Mouse (Mus musculus): ENCODE measurements around the gene Olfr1392.
"Not testable (repeated sequence)": the region's sequence is repeated elsewhere in the genome, so short reads cannot be mapped to it uniquely, and the experiment has no call there.

Olfr1392 gene

DNA sequence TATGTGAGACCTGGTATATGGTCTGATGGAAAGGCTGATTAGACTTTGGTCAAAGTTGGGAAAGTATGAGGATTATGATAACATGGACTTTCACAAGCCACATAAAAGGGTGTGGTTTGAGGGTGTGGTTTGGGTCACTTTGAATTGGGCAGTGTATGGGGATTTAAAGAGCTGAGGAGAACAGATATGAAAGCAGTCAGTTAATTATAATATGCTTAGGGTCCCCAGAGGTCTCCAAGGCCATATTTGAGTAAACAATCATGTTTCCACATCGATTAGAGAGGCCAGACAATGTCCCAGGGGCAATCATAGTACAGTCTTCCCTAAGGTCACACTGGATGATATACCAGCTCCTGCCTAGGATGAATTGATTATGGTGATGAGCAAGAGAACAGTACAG is at the start of gene Olfr1392:
Olfr1392 (plus strand) TSS at position 301 of the 400 bp plus-strand sequence.
- not testable (repeated sequence) for DNase-seq

DNA sequence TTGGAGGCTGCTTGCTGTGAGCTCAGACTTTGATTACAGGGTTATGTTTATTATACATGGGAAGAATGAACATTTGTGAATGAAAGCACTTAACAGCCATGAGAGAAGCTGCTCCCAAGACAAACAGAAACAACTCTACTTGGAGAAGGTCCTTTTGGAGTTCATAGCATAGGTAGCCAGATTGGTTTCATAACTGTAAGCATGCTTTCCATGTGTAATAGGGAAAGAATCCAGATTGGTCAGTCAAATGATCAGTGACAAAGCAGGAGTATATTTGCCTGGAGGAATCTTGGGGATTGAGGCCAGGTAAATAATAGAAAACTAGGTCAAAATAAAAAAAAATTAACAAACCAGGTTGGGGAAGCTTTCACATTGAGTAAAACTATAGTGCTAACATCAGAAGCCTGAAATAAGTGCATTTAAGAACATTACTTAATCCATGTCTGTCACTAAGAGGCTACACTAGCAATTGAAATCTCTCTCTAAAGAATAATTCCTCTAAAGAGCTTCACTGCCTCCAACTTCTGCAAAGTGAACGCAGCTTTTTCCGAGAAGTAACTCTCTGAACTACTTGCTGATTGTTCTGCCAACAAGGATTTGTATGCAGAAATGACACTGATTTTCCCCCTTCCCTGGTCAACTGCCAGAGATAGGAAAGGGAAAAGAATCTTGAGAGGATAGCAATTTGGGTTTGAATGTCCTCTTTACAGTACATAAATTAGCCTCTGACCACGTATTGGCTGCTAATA is 49.4 kb upstream of the Olfr1392 start:
- DNase-seq: no peak

DNA sequence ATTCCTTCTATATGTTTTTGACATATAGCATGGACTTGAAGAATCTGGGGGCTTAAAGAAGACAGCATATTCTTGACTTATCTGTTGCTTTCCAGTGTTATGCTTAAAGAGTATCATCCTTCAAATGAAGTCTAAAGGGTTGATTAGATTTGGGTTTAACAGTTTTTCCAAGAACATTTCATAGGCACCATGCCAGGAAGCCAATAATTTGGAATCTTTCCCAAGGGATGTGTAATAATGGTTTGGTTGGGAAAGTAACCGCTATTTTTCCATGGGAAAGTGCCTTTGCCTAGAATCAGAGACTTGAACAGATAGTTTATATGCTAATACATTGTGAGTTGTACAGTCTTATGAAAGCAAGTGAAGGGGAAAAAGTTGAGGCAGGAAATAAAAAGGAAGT is 48.2 kb upstream of the Olfr1392 start:
- no peak for DNase-seq

DNA sequence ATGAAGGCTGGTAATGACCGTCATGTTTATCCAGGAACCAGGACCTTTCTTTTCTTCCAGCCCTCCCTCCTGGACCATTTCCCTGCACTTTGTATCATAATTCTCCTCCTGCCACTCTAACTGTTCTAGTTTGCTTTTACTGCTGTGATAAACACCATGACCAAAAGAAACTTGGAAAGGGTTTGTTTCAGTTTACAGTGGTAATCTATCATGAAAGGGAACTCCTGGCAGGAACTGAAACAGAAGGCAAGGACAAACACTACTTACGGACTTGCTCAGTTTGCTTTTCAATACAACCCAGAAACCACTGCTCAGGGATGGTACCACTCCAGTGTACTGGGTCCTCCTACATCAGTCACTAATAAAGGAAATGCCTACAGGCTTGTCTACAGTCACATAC is 47.5 kb upstream of the Olfr1392 start:
- no peak for DNase-seq

DNA sequence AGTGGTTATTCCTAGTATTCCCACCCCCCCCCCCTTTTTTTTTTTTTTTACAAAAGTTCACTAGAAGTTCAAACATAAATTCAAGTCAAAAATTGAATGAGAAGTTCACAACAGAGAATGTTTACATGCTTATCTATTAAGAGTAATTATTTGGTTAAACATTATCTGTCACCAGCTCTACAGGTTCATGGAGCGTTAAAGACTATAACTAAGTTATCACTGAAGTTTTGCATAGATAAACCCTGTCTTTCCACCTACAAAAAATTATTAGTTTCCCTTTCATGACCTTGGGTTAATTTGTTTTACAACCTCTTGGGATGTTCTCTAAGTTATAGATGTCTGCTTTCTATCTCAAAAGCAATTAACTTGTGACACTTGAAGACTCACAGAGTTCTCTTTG is 44.8 kb upstream of the Olfr1392 start:
- no peak for DNase-seq

DNA sequence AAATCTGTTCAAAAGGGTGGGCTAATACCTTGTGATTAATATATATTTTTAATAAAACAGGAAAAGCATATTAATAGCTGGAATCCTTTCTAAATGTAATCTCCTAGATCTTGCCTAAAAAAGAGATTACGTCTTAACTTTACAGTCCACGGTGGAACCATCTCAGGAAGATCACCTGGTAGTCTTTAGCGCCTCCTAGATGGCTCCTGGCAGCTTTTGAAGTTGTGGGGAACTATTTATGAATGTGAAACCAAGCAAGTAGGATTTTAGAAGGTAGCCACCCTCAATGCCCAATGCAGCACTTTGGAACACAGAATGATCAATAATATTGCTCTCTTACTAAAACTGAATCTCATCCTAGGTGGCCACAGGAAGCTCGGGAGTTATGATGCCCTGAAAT is 44.2 kb upstream of the Olfr1392 start:
- DNase-seq: no peak

DNA sequence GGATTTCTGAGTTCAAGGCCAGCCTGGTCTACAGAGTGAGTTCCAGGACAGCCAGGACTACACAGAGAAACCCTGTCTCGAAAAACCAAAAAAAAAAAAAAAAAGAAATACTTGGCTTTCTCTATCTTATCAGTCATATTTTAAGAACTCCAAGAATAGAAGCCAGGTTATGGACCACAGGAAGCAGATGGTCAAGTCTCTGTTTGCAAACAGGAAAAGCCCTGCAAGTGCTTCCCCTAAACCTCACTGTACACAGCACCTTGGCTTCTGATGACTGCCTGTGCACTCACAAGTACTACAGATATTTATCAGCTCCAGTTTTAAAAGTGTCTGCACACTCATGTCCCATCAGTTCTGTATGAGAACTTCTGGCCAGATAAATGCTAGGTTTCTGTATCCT is 43.6 kb upstream of the Olfr1392 start:
- no peak for DNase-seq

DNA sequence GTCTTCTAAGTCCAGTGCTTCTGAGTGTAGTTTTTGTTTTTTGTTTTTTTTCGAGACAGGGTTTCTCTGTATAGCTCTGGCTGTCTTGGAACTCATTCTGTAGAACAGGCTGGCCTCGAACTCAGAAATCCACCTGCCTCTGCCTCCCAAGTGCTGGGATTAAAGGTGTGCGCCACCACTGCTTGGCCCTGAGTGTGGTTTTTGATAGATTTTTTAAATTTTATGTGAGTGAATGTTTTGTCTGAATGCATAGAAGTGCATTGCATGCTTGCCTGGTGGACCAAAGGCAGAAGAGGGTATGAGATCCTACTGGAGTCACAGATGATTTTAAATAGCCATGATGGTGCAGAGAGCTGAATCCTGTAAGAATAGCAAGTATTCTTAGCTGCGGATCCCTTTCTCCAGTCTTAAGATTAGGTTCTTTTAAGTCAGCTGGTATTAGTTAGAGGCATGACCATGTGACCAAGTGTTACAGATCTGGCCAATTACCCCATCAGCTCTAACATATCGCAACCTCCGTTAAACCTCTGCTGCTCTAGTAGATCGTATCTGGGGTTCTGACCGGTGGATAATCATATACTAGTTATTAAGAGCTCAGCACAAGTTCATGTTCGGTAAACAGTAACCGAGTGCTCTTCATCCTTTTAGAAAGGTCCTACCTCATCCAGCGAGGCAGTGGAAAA is 42.0 kb upstream of the Olfr1392 start:
- DNase-seq: no peak

DNA sequence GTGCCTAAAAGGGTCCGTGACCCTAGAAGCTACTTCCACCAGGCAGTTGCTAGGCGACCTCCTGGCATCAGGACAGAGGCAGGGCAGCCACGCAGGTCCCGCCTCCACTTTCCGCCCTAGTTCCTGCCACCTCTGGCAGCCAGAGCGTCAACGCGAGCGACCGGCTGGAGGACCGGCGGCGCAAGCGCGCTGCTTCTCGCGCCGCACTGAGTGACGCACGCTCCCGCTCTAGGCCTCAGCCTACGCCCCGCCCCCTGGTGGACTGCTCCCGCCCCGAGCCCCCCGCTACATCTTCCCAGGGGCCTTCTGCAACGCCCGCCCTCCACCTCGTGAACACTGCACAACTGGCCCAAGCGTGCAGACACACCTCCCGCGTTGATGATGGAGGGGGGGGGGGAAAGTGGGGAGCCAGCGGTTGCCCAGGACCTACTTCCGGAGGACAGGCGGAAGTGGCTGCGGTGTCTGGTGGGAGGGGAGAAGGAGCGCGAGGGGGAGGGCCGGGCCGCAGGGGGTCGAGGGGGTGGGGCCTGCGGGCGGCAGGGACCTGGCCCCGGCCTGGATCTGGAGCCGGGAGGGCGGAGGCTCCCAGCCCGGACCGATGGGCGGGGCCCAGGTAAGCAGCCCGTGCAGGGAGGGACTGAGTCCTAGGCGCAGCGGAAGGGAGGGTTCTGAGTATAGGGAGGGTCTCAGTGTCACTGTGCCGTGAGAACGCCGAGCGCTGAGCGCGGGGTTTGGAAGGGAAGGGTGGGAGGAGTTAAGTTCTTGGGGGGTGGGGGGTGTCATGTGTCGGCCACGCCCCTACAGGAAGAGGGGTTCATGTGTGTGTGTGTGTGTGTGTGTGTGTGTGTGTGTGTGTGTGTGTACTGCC is 41.1 kb upstream of the Olfr1392 start, which contains the start of gene Mgat1:
Mgat1 (plus strand) TSS at position 465 of the 868 bp plus-strand sequence.
- peak; percentile 94 to 95 for DNase-seq

DNA sequence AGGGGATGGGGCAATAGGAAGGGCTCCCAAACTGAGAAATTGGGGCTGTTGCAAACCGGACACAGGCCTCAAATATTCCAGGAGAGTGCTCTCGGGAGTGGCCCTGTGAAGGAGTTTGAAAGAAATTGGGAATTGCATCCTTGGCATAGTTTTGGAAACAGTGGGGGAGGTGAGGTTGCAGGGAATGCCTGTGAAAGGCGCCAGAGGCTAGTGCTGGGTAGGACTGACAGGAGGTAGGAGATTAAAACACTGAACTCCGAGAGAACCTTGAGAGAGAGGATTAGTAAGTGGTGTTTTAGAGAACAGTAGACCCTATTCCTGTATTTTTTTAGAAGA is 40.5 kb upstream of the Olfr1392 start:
- no peak for DNase-seq

DNA sequence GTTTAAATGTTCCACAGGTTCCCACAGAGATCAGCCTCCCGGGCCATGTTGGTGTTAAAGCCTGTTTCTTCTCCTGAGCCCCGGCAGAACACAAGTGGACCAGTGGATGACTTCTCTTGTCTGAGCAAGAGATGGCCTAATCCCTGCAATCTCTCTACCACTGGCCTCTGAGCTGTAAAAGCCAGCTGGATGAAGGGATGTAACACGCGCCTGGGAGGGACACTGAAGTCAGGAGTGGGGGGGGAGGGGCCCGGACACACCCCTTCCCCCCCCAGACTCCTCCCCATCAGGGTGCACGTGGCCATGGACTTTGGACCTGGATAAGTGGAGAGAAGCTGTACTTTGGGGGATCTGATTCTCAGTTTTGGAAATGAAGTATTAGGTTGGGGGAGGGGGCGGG is 39.9 kb upstream of the Olfr1392 start:
- peak in 1 of 2 experiments; percentile 28 for DNase-seq

DNA sequence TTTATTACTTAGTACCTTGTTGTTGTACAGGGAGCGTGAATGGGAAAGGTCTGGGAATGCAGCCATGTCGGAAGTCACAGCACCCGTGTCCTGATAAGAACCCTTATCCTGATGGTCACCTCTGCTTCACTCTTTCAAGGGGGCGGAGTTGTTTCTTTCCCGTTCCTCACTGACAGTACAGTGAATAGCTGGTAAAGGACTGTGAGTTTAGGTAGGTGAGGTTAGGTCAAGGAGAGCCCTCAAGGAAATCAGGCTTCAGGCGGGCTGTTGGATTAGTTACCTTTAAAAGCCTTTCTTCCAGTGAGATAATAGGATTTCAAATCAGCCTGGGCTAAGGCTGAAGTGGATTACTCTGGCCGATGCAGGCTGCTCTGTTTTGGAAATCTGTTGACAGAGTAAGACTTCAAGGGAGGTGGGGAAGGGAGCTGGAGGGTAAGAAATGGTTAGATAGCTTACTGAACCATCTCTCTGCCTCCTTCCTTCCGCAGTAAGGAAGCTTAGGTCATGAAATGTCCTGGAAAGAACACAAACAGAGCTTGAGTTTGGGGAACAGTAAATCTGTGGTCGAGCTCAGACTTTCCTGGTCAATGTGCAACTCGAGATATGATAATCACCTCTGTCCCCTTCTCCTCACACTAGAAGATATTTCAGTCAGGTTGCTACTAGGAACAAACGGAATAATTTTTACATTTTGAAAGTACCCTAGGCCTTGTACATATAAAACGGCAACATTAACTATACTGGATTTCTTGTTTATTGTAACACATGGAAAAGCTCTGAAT is 39.3 kb upstream of the Olfr1392 start:
- no peak for DNase-seq

DNA sequence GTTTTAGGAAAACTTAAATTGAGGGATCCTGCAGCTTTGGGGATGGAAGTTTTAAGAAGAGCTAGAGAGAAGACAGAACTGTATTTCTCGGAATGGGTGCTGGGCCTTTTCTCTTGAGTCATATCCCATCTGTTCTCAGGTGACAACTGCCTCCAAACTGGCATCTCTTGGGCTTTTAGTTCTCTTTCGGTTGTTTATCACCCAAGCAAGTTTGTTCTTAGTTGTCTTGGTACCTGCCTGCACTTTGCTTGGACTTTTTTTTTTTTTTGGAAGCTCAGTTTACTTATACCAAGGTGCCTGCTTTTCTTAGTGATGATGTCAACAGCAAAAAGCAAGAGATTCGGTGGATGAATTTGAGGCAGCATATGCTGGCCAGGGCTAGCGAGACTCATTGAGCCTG is 38.6 kb upstream of the Olfr1392 start:
- no peak for DNase-seq

DNA sequence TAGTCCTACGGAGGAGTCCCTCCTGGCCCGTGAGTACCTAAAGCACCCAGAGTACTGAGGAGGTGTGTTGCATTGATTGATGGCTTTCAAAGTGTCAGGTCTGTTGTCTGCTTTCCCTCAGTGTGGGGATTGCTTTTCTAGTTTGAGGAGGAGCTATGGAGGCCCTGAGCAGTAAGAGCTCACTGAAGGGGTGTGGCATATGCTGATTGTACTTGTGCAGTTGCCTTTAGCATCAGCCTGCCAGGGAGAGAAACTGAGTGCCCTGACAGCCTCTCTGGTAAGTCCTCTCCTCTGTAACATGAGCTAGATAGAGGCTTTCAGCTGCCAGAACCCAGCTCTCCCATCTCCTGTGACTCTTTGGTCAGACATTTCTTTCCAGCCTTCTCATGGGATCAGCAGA is 37.8 kb upstream of the Olfr1392 start:
- DNase-seq: peak in 1 of 2 experiments; percentile 57

DNA sequence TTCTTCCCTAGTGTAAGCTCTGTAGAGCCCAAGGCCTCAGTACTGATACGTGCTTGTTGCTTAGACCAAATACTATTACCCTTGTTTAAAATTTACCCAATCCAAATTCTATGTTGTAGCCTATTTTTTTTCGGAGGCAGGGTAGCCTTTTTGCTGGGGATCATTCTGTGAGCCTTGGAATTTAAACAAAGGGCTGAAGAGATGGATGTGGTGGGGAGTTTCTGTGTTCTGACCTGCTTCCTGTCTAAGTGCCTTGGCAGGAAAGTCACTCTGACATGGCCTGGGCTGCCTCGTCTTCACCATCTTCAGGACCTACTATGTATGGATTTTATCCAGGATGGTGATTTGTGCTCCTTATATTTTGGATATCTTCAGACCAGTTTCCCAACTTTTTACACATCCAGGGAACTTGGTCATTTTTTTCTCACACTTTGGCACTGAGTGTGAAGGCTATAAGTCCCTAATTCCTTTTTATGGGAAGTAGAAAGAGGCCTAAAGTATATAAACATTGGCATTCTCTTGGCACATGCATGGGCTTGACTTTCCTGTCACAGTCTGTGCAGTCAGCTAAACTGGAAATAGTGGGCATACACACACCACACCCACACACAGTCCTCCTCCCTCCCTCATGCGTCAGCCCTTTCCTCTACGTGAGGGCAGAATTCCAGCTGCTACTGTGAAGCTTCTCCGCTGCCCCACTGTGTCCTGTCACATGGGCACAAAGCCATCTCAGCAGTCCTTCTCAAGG is 36.7 kb upstream of the Olfr1392 start:
- DNase-seq: peak; percentile 52 to 64

DNA sequence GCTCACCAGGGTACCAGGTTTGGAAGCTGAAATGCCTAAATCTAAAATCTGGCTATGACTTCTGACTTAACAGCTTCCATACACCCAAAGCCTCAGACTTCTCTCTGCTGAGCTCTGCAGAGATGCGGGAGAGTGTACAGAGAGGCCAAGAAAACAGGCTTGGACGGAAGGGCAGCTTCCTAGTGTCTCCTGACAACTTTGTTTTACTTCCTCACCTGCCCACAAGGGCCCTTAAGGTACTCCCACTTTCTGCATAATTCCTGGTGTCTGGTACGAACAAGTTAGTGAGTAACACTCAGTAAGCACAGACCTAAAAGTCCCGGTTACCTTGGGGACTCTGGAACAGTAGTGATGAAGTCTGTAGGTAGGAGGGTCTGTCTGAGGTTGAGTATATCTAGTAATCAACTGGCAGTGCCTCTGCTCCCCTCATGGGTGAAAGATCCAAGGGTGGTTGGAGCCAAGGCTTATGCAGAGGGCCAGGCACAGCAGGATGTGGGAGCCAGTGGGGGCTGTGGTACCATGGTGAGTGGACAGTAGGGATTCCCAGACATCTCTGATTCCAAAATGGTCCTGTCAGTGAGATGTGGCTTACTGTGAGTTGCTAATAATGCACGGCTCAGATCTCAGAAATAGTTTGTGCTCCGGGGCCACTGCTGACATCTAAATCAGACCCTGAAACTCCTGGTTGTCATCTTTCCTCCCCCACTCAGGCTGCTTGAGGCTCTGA is 35.9 kb upstream of the Olfr1392 start:
- no peak for DNase-seq

DNA sequence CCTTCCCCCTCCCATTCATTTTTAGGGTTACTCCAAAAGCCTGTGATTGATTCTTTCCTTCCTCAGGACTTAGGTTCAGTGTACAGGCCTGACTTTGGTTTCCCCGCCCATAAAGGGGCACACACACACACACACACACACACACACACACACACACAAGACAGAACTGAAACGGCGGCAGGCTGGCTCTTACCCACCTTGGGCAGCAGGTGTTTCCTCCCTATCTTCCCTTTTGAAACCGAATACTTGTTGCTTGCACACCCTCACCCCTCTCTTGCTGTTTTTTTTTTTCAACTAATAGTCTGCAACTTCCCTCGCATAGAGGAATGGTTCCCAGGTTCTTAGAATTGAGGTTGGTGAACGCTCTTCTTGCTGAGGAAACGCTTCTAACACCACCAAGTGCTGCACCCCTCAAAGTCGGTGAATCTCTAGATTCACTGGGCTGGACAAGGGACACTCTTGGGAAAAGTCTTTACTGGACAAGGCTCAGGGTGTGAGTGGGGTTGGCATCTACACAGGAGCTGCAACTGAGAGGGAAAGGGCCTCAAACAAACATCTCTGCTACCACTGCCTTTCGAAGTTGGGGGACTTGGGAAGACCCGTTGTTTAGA is 35.2 kb upstream of the Olfr1392 start:
- peak; percentile 62 to 81 for DNase-seq

DNA sequence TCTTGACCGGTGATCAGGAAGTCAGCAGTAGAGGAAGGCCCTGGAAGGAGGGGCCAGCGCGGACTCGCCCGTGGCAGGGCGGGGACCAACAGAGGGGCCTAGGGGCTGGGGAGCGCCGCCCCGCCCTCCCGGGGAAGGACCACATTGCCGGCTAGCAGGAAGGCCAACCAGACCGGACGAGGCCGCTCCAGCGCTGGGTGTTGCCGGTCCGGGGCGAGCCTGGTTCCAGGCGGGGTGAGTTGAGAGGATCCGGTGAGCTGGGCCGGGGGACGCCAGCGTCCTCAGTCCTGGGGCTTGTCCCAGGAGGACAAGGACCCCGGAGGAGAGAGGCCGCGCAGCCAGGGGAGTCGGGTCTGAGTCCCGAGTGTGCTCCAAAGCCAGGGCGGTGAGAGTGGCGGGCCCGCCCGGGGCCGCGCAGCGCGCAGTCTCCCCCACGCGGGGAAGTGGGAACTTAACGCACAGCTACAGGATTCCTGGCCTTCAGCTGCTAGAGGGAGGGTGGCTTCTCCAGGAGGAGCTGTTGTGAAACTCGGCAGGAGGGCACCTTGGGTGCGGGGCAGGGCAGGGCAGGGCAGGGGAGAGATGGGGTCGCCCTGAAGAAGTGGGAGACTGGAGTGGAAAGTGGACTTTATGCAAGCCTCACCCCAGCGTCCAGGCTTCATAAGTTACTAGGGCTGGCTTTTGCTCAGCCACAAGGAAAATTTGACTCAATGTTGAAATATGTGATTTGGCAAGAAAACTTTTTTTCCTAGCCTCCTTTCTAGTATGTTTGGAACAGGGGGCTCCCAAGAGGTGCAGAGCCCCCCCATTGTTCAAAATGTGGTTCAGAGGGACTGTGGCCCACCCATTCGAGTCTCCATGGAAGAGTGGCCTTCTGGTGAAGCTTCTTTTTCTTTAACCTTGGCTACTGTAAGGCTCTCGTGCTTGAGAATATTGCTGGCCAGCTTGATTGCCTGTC is 34.4 kb upstream of the Olfr1392 start:
- peak; percentile 78 to 83 for DNase-seq

DNA sequence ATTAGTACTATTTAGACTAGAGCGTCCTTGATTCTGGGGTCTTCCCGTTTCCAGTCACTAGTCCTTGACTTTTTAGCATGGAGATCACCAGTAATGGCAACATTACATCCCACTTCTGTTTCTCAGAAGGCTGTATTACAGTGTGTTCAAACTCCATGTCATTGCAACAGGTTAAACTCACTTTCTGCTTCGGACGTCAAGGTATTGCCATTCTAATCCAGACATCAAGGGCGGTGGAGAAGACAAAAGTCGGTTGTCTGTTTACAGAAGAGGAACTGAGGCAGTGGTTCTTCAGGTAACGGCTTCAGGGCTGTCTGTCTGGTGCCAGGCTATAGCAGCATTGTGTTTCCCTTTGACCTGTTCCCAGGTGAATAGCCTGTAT is 33.7 kb upstream of the Olfr1392 start:
- DNase-seq: peak in 1 of 2 experiments; percentile 8

DNA sequence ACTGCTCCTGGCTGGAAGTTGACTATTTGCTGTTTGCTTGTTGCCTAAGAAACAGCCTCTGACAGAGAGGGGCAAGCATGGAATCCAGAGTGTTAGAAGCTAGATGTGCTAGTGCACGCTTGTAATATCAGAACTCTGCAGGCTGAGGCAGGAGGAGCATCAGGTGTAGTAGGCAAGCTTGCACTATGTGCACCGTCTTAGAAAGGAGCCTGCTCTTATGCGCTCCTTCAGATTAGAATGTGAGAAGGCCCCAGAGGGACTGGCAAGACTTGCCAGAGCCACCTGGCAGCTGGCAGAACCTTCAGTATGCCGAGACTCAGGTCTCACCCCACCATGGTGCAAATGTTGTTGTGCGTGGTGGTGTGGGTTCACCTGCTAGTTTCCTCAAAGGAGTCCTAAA is 33.0 kb upstream of the Olfr1392 start:
- peak in 1 of 2 experiments; percentile 59 for DNase-seq
